Mouse (Mus musculus) MEL (cell line): ENCODE results near the gene Swsap1. TPM values are rescaled to one million over a fixed set of nuclear protein-coding genes. Genes with fewer than 3 reads are reported as not detected.

ENCODE experiments used
- DNase-seq: peaks from one replicate; pipeline ENCODE4 v3.0.0; 2011; ENCODE audit warnings: low read depth, low spot score
- H3K27ac ChIP-seq: 2 replicates; pipeline ENCODE4 v1.5.1; 2012; ENCODE audit warnings: low read depth, mild to moderate bottlenecking, control low read depth, low read length, moderate library complexity; ENCODE audit not compliant: control insufficient read depth
- H3K27me3 ChIP-seq, 2 experiments: fragments of 150-350 bp in 1 of 2; sonication (generic) in 1 of 2; 2 replicates each; pipeline ENCODE4 v1.6.1; 2012; ENCODE audit warnings: low read length in 2 of 2, mild to moderate bottlenecking in 2 of 2, improper control_type of control experiment in 1 of 2, moderate library complexity in 1 of 2; ENCODE audit not compliant: insufficient read depth in 2 of 2, control insufficient read depth in 1 of 2
- H3K36me3 ChIP-seq, 2 experiments: 2 replicates each; pipeline ENCODE4 v1.6.1; 2012 to 2014; ENCODE audit warnings: low read length in 2 of 2, improper control_type of control experiment in 1 of 2, inconsistent platforms in 1 of 2, mild to moderate bottlenecking in 1 of 2; ENCODE audit not compliant: insufficient read depth in 2 of 2, control insufficient read depth in 1 of 2
- H3K4me1 ChIP-seq, 2 experiments: fragments of 150-350 bp in 1 of 2; sonication (generic) in 1 of 2; 2 replicates each; pipeline ENCODE4 v1.6.1; 2012; ENCODE audit warnings: low read length in 2 of 2, improper control_type of control experiment in 1 of 2, mild to moderate bottlenecking in 1 of 2; ENCODE audit not compliant: insufficient read depth in 2 of 2, control insufficient read depth in 1 of 2
- H3K4me3 ChIP-seq, 2 experiments: fragments of 150-350 bp in 1 of 2; sonication (generic) in 1 of 2; 2 replicates each; pipeline ENCODE4 v1.5.1; 2012; ENCODE audit warnings: low read depth in 2 of 2, low read length in 2 of 2, mild to moderate bottlenecking in 2 of 2, moderate library complexity in 2 of 2, control low read depth in 1 of 2, improper control_type of control experiment in 1 of 2; ENCODE audit not compliant: control insufficient read depth in 1 of 2, insufficient read depth in 1 of 2
- H3K79me2 ChIP-seq: 2 replicates; pipeline ENCODE4 v1.6.1; 2012; ENCODE audit warnings: mild to moderate bottlenecking, low read length, moderate library complexity; ENCODE audit not compliant: control insufficient read depth, poor library complexity, insufficient read depth
- H3K9ac ChIP-seq: 2 replicates; pipeline ENCODE4 v1.6.1; 2012; ENCODE audit warnings: low read depth, mild to moderate bottlenecking, control low read depth, low read length, moderate library complexity; ENCODE audit not compliant: control insufficient read depth, poor library complexity, severe bottlenecking
- H3K9me3 ChIP-seq: fragments of 150-350 bp; sonication (generic); replicated peaks from 2 replicates; pipeline ENCODE4 v1.6.1; 2012; ENCODE audit warnings: mild to moderate bottlenecking, low read length, improper control_type of control experiment, moderate library complexity; ENCODE audit not compliant: insufficient read depth
- ELF1 ChIP-seq: IDR thresholded peaks from 2 replicates; pipeline ENCODE4 v1.6.1; 2014; ENCODE audit warnings: low read depth, mild to moderate bottlenecking, inconsistent platforms, low read length, improper control_type of control experiment, moderate library complexity
- ETS1 ChIP-seq: IDR thresholded peaks from 2 replicates; pipeline ENCODE4 v1.6.1; 2012; ENCODE audit warnings: low read depth, mild to moderate bottlenecking, inconsistent platforms, low read length, improper control_type of control experiment, moderate library complexity
- GABPA ChIP-seq: IDR thresholded peaks from 2 replicates; pipeline ENCODE4 v1.6.1; 2012; ENCODE audit warnings: low read depth, mild to moderate bottlenecking, inconsistent platforms, low read length, improper control_type of control experiment, moderate library complexity
- HCFC1 ChIP-seq: IDR thresholded peaks from 2 replicates; pipeline ENCODE4 v1.6.1; 2012; ENCODE audit warnings: low read depth, mild to moderate bottlenecking, inconsistent platforms, low read length, improper control_type of control experiment, moderate library complexity
- MXI1 ChIP-seq: IDR thresholded peaks from 2 replicates; pipeline ENCODE4 v1.6.1; 2011; ENCODE audit warnings: mild to moderate bottlenecking, low read depth, low read length, improper control_type of control experiment
- NELFE ChIP-seq: IDR thresholded peaks from 2 replicates; pipeline ENCODE4 v1.6.1; 2011; ENCODE audit warnings: low read depth, low read length, improper control_type of control experiment
- POLR2A ChIP-seq, 2 experiments: IDR thresholded peaks; 2 replicates each; pipeline ENCODE4 v1.6.1; 2011 to 2012; ENCODE audit warnings: low read length in 2 of 2, mild to moderate bottlenecking in 2 of 2, control low read depth in 1 of 2, improper control_type of control experiment in 1 of 2, low read depth in 1 of 2, moderate library complexity in 1 of 2; ENCODE audit not compliant: control insufficient read depth in 1 of 2, insufficient read depth in 1 of 2, poor library complexity in 1 of 2
- POLR2AphosphoS2 ChIP-seq: IDR thresholded peaks from 2 replicates; pipeline ENCODE4 v1.6.1; 2011; ENCODE audit warnings: low read length, improper control_type of control experiment
- POLR2AphosphoS5 ChIP-seq: IDR thresholded peaks from 2 replicates; pipeline ENCODE4 v1.6.1; 2012; ENCODE audit warnings: low read depth, borderline replicate concordance, mild to moderate bottlenecking, inconsistent platforms, low read length, moderate library complexity, mixed read lengths
- RCOR1 ChIP-seq: IDR thresholded peaks from 2 replicates; pipeline ENCODE4 v1.6.1; 2012; ENCODE audit warnings: low read depth, mild to moderate bottlenecking, inconsistent platforms, low read length, improper control_type of control experiment
- SIN3A ChIP-seq: IDR thresholded peaks from 2 replicates; pipeline ENCODE4 v1.6.1; 2012; ENCODE audit warnings: low read length, improper control_type of control experiment, inconsistent platforms
- SMC3 ChIP-seq: IDR thresholded peaks from 2 replicates; pipeline ENCODE4 v1.6.1; 2011; ENCODE audit warnings: low read depth, low read length, improper control_type of control experiment
- TAL1 ChIP-seq: IDR thresholded peaks from 2 replicates; pipeline ENCODE4 v1.6.1; 2012; ENCODE audit warnings: mild to moderate bottlenecking, inconsistent platforms, low read length, moderate library complexity, mixed read lengths
- TCF12 ChIP-seq: IDR thresholded peaks from 2 replicates; pipeline ENCODE4 v1.6.1; 2014; ENCODE audit warnings: low read depth, mild to moderate bottlenecking, inconsistent platforms, low read length, improper control_type of control experiment, moderate library complexity
- USF1 ChIP-seq: IDR thresholded peaks from 2 replicates; pipeline ENCODE4 v1.6.1; 2014; ENCODE audit warnings: low read depth, mild to moderate bottlenecking, inconsistent platforms, low read length, improper control_type of control experiment, moderate library complexity
- ZMIZ1 ChIP-seq: IDR thresholded peaks from 2 replicates; pipeline ENCODE4 v1.6.1; 2012; ENCODE audit warnings: low read depth, mild to moderate bottlenecking, inconsistent platforms, low read length, improper control_type of control experiment, moderate library complexity
- ZNF384 ChIP-seq: IDR thresholded peaks from 2 replicates; pipeline ENCODE4 v1.6.1; 2012; ENCODE audit warnings: low read depth, mild to moderate bottlenecking, inconsistent platforms, low read length, improper control_type of control experiment
- polyA plus RNA-seq, 2 experiments: library from polyadenylated mRNA; stranded (reverse) in 1 of 2; unstranded in 1 of 2; fragments of >175 nt in 1 of 2; fragments of >200 nt in 1 of 2; gene quantifications; 2 replicates each; pipeline versions ENCODE4 v1.2.1 to v1.2.4; 2012; ENCODE audit warnings: low replicate concordance in 2 of 2, low read depth in 1 of 2; ENCODE audit not compliant: insufficient read length in 2 of 2, insufficient read depth in 1 of 2, missing spikeins in 1 of 2
- total RNA-seq: library from RNA; depleted of rRNA; stranded (reverse); fragments of 300-350 nt; gene quantifications from 2 replicates; pipeline ENCODE4 v1.2.3, GENCODE M21; 2012

Swsap1 gene
- total and polyA plus RNA-seq, 3 experiments, result 17.2 to 19.3 TPM; not detected in 1

DNA sequence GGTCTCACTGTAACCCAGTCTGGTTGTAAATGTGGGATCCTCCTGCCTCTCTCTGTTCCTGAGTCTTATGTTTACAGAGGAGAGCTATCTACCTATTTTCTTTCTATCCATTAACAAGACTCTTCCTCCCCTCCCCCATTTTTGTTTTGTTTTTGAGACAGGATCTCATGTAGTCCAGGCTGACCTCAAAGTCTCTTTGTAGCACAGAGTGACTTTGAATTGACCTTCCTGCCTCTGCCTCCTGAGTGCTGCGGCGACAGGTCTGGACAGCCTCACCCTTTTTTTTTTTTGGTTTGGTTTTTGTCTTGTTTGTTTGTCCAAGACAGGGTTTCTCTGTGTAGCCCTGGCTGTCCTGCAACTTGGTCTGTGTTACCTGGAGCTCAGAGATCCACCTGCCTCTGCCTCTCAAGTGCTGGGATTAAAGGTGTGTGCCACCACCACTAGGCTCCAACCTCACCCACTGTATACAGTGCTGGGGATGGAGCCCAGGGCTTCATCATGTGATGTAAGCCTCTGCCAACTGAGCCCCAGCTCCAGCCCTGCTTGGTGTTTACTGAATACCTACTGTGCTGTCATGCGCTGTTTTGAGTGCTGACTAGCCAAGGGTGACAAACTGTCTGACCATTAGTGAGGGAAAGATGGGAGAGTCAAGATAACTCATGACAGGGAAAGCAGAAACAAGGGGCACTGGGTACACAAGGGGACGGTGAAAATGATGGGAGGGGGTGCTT lies 23.0 kb downstream of the Swsap1 start:
- Histone ChIP-seq H3K9ac (no peak overlapping the region), H3K27me3 (peaks cover 14 to 17% of the 10 kb centered on the region in 2 experiments), H3K4me3 (no peak overlapping the region), H3K27ac (no peak overlapping the region), H3K36me3 (no peaks in the 10 kb centered on the region), H3K9me3 (no peaks in the 10 kb centered on the region), H3K79me2 (no peaks in the 10 kb centered on the region), H3K4me1 (no peaks in the 10 kb centered on the region)
- no peak for DNase-seq
- no peak for TF ChIP-seq GABPA
- no peak for TF ChIP-seq HCFC1

DNA sequence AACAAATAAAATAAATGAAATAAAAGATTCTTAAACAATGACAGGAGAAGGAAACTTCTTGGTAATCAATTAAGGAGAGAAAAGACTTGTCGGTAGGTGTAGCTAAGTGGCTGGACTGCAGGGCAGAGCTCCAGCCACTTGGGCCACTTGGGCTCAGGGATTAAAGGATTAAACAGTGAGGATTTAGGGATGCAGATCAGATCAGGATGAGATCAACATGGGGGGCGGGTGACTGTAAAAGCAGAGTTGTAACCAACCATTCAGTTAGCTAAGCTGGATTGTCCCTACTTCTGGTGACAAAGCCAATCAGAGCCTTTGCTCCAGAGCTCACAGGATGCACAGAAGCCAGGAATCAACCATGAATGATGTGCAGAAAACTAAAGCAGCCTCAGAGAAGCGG lies 28.4 kb downstream of the Swsap1 start:
- no peaks in the 10 kb centered on the region for H3K4me1 ChIP-seq
- H3K9ac ChIP-seq, result no peak overlapping the region
- no peaks in the 10 kb centered on the region for H3K9me3 ChIP-seq
- no peak for DNase-seq
- no peaks in the 10 kb centered on the region for H3K79me2 ChIP-seq
- no peak overlapping the region for H3K4me3 ChIP-seq
- peaks cover 31 to 47% of the 10 kb centered on the region in 2 experiments for H3K27me3 ChIP-seq
- TF ChIP-seq POLR2AphosphoS5, result no peak
- TF ChIP-seq POLR2A (IDR thresholded peaks at IDR 0.05; ENCODE audit: control insufficient read depth in 1 of 2, insufficient read depth in 1 of 2, low read depth in 1 of 2, low read length in 2 of 2, poor library complexity in 1 of 2), result no peak
- no peak for TF ChIP-seq SIN3A
- TF ChIP-seq SMC3, result no peak
- TF ChIP-seq ETS1, result no peak
- no peak for TF ChIP-seq NELFE
- TF ChIP-seq TAL1, result no peak
- TF ChIP-seq ELF1, result no peak
- no peak for TF ChIP-seq ZNF384
- H3K27ac ChIP-seq, result no peak overlapping the region
- no peaks in the 10 kb centered on the region for H3K36me3 ChIP-seq

DNA sequence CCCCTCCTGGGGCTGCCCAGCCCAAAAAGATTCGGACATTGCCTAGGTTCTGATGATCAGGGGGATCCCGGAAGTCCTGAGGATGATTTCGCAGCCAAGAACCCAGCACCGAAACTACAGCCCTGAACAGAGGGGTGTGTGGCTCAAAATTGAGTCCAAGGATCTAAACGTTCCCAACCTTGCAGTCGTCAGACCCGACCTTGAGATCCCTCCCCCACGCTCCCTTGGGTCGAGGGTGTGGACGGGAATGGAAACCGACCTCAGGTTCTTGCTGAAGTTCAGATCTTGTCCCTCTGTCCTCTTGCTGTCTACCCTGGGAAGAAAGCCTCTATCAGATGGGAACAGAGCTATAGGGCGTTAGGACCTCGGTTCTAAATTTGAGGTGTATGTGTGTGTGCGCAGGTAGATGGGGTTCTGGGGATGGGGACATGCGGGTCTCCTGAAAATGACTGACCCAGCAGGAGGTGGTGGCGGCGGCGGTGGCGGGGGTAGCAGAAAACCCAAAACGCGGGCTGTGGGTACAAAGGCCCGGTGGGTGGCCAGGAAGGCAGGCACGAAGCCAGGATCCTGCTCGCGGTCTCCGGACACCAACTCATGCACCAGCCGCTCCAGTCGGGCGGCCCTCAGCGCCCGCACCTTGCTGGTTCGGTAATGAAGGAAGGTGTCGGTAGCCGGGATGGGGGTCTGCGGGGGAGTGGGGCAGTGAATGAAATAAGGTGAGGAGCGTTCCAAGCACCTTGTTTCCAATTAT lies 32.2 kb downstream of the Swsap1 start:
- no peak for DNase-seq
- no peak overlapping the region for H3K27ac ChIP-seq
- no peaks in the 10 kb centered on the region for H3K79me2 ChIP-seq
- H3K27me3 ChIP-seq, result peaks cover 22 to 37% of the 10 kb centered on the region in 2 experiments
- H3K4me1 ChIP-seq, result no peaks in the 10 kb centered on the region
- no peaks in the 10 kb centered on the region for H3K36me3 ChIP-seq
- no peaks in the 10 kb centered on the region for H3K9me3 ChIP-seq
- TF ChIP-seq ZMIZ1, result no peak
- no peak for TF ChIP-seq USF1
- TF ChIP-seq POLR2AphosphoS2, result no peak
- TF ChIP-seq RCOR1, result no peak
- no peak for TF ChIP-seq TCF12
- no peak for TF ChIP-seq ZNF384
- no peak for TF ChIP-seq MXI1
- no peak overlapping the region for H3K4me3 ChIP-seq
- no peak overlapping the region for H3K9ac ChIP-seq
